Mouse (Mus musculus): ENCODE results near the gene Pld6. TPM values are rescaled to one million over a fixed set of nuclear protein-coding genes. Genes with fewer than 3 reads are reported as not detected.
A peak's percentile ranks its signal among the peaks of the same experiment; 100 is the strongest.

The Pld6 gene
- total RNA-seq (2014; rRNA removed; ENCODE audit: low replicate concordance), result not detected in 2 replicates
- polyA plus RNA-seq (2015; fragmentation: Nextera tagmentation; extraction: Ambion mirVana), result 3.3 and 3.4 TPM in 2 replicates

- DNase-seq (ENCODE audit: low spot score) (peak; percentile 59), ATAC-seq (ENCODE audit: insufficient read depth, low read depth) (peak; percentile 86)
- TF ChIP-seq EP300 (IDR thresholded peaks at IDR 0.05; ENCODE audit: low read depth), result no peak
- TF ChIP-seq CTCF (IDR thresholded peaks at IDR 0.05; ENCODE audit: low read depth), result peak; percentile 21; the same call in 1 of the 2 replicates
- Histone ChIP-seq H3K27me3 (ENCODE audit: control insufficient read depth, insufficient read depth, low read length) (no peaks in the 10 kb centered on the region), H3K36me3 (replicated peaks; ENCODE audit: control insufficient read depth, insufficient read depth, low read length) (peaks cover 12% of the 10 kb centered on the region), H3K4me2 (ENCODE audit: low read depth, low read length) (peak within 1 kb of the TSS; percentile 73), H3K4me1 (ENCODE audit: control insufficient read depth, insufficient read depth) (0 out of 2 replicates have a peak, but pooled peaks cover 4% of the 10 kb centered on the region), H3K9me3 (replicated peaks; ENCODE audit: control insufficient read depth, low read length) (no peaks in the 10 kb centered on the region), H3K27ac (ENCODE audit: low read depth) (no peak within 1 kb of the TSS), H3K9ac (replicated peaks; ENCODE audit: low read depth, low read length) (peak within 1 kb of the TSS; percentile 47), H3K4me3 (ENCODE audit: low read depth, low read length) (peak within 1 kb of the TSS; percentile 46)
- whole genome bisulfite sequencing, result 1% methylated on average over 50 of the region's 51 CpGs
Measured at GRCm38 (mm10) chr11:59787199-59787781, at the start of gene Pld6. TSS of gene Pld6 (minus strand) at chr11:59787645.

GRCm38 (mm10) chr11:59821625-59822024 is 34.2 kb upstream of the Pld6 start:
- H3K27me3 ChIP-seq (ENCODE audit: control insufficient read depth, insufficient read depth, low read length), result no peaks in the 10 kb centered on the region
- no peak for DNase-seq (ENCODE audit: low spot score)
- peaks cover 96% of the 10 kb centered on the region for H3K36me3 ChIP-seq (replicated peaks; ENCODE audit: control insufficient read depth, insufficient read depth, low read length)
- no peaks in the 10 kb centered on the region for H3K9me3 ChIP-seq (replicated peaks; ENCODE audit: control insufficient read depth, low read length)
- no peak overlapping the region for H3K4me3 ChIP-seq (ENCODE audit: low read depth, low read length)
- no peak overlapping the region for H3K9ac ChIP-seq (replicated peaks; ENCODE audit: low read depth, low read length)
- no peak overlapping the region for H3K4me2 ChIP-seq (ENCODE audit: low read depth, low read length)
- no peak for ATAC-seq (ENCODE audit: insufficient read depth, low read depth)
- WGBS, result 90% methylated on average over 3 of the region's 3 CpGs
- TF ChIP-seq EP300 (IDR thresholded peaks at IDR 0.05; ENCODE audit: low read depth) (no peak), CTCF (IDR thresholded peaks at IDR 0.05; ENCODE audit: low read depth) (no peak)
- H3K27ac ChIP-seq (ENCODE audit: low read depth), result no peak overlapping the region
- no peaks in the 10 kb centered on the region for H3K4me1 ChIP-seq (ENCODE audit: control insufficient read depth, insufficient read depth)

GRCm38 (mm10) chr11:59817916-59818315 is 30.5 kb upstream of the Pld6 start:
- H3K4me1 ChIP-seq (ENCODE audit: control insufficient read depth, insufficient read depth), result no peaks in the 10 kb centered on the region
- H3K27me3 ChIP-seq (ENCODE audit: control insufficient read depth, insufficient read depth, low read length), result no peaks in the 10 kb centered on the region
- no peak overlapping the region for H3K27ac ChIP-seq (ENCODE audit: low read depth)
- H3K36me3 ChIP-seq (replicated peaks; ENCODE audit: control insufficient read depth, insufficient read depth, low read length), result peaks cover 67% of the 10 kb centered on the region
- TF ChIP-seq CTCF (IDR thresholded peaks at IDR 0.05; ENCODE audit: low read depth), result no peak
- TF ChIP-seq EP300 (IDR thresholded peaks at IDR 0.05; ENCODE audit: low read depth), result no peak
- H3K4me3 ChIP-seq (ENCODE audit: low read depth, low read length), result no peak overlapping the region
- no peak overlapping the region for H3K4me2 ChIP-seq (ENCODE audit: low read depth, low read length)
- 97% methylated on average over 3 of the region's 3 CpGs for WGBS
- no peaks in the 10 kb centered on the region for H3K9me3 ChIP-seq (replicated peaks; ENCODE audit: control insufficient read depth, low read length)
- no peak for DNase-seq (ENCODE audit: low spot score)
- H3K9ac ChIP-seq (replicated peaks; ENCODE audit: low read depth, low read length), result no peak overlapping the region
- ATAC-seq (ENCODE audit: insufficient read depth, low read depth), result no peak

GRCm38 (mm10) chr11:59815482-59816065 is 28.1 kb upstream of the Pld6 start:
- 85% methylated on average over 6 of the region's 6 CpGs for WGBS

GRCm38 (mm10) chr11:59814936-59815335 is 27.5 kb upstream of the Pld6 start:
- 90% methylated on average over 6 of the region's 6 CpGs for WGBS
- no peaks in the 10 kb centered on the region for H3K9me3 ChIP-seq (replicated peaks; ENCODE audit: control insufficient read depth, low read length)
- H3K9ac ChIP-seq (replicated peaks; ENCODE audit: low read depth, low read length), result no peak overlapping the region
- no peak for DNase-seq (ENCODE audit: low spot score)
- peaks cover 40% of the 10 kb centered on the region for H3K36me3 ChIP-seq (replicated peaks; ENCODE audit: control insufficient read depth, insufficient read depth, low read length)
- H3K4me3 ChIP-seq (ENCODE audit: low read depth, low read length), result no peak overlapping the region
- H3K4me2 ChIP-seq (ENCODE audit: low read depth, low read length), result no peak overlapping the region
- ATAC-seq (ENCODE audit: insufficient read depth, low read depth), result no peak
- no peak overlapping the region for H3K27ac ChIP-seq (ENCODE audit: low read depth)
- TF ChIP-seq CTCF (IDR thresholded peaks at IDR 0.05; ENCODE audit: low read depth) (no peak), EP300 (IDR thresholded peaks at IDR 0.05; ENCODE audit: low read depth) (no peak)
- no peaks in the 10 kb centered on the region for H3K27me3 ChIP-seq (ENCODE audit: control insufficient read depth, insufficient read depth, low read length)
- H3K4me1 ChIP-seq (ENCODE audit: control insufficient read depth, insufficient read depth), result 0 out of 2 replicates have a peak, but pooled peaks cover 6% of the 10 kb centered on the region

More at GRCm38 (mm10) chr11:59815482-59816065, 28.1 kb upstream of the Pld6 start:
- ATAC-seq (ENCODE audit: insufficient read depth, low read depth) (no peak), DNase-seq (ENCODE audit: low spot score) (no peak)
- Histone ChIP-seq H3K27me3 (ENCODE audit: control insufficient read depth, insufficient read depth, low read length) (no peaks in the 10 kb centered on the region), H3K36me3 (replicated peaks; ENCODE audit: control insufficient read depth, insufficient read depth, low read length) (peaks cover 47% of the 10 kb centered on the region), H3K4me1 (ENCODE audit: control insufficient read depth, insufficient read depth) (0 out of 2 replicates have a peak, but pooled peaks cover 4% of the 10 kb centered on the region), H3K4me2 (ENCODE audit: low read depth, low read length) (no peak overlapping the region), H3K9me3 (replicated peaks; ENCODE audit: control insufficient read depth, low read length) (no peaks in the 10 kb centered on the region), H3K4me3 (ENCODE audit: low read depth, low read length) (no peak overlapping the region), H3K27ac (ENCODE audit: low read depth) (no peak overlapping the region), H3K9ac (replicated peaks; ENCODE audit: low read depth, low read length) (no peak overlapping the region)
- no peak for TF ChIP-seq EP300 (IDR thresholded peaks at IDR 0.05; ENCODE audit: low read depth)
- TF ChIP-seq CTCF (IDR thresholded peaks at IDR 0.05; ENCODE audit: low read depth), result no peak
